Mouse (Mus musculus): ENCODE data around the gene Myof.

Gene Myof

DNA sequence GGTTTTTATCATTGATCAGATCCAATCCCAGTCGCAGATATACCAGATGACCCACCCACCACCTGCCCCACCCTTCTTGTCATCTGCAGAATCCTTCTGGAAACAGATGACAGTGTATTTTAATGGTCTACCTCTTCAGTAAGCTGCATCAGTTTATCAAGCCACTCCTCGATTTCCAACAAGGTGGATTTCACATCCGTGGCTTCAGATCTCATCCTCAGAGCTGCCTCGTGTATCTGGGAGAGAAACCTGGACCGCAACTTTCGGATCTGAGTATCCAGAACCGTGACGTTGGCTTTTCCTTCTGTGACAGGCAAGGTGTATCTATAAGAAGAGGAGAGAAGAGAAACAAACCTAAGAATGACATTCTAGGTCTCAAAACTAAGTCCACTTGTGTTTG lies 89.1 kb downstream of the Myof start:
- DNase-seq (ENCODE audit: low read depth) = no peak

DNA sequence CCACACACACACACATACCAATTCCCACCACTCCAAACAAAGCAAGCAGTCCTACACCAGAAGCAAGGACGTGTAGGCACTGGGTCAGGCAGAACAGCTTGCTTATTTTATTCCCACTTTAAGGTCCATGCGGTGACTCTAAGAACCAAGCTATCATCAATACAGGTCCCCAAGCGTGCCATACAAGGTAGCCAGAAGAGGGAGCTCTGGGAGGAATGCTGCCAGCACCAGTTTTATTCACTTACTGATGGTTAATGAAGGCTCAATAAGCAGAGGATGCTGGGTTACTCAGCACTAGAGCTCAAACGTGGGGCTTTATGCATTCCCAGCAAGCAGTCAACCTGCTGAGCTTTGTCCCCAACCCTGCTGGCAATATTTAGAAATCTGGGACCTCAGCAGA lies 96.7 kb downstream of the Myof start:
- DNase-seq (ENCODE audit: low read depth) = no peak

DNA sequence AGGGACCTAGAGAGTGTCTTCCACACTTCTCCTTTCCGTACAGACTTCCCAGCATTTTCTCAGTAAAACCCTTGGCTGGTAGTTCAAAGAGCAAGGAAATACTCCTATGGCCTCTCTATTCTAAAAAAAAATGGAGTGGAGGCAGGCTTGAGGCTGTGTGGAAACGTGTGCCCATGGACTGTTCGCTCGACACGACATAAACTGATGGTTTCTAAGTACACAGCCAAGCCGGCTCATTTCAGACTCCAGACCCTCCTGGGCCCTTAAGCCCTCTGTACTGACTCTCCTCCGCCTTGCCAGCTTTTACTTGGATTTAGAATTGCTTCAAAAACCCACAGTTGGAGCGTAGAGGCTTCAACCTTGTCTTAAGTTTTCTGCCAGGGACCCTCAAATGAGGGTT lies 97.3 kb downstream of the Myof start:
- DNase-seq (ENCODE audit: low read depth) = no peak

DNA sequence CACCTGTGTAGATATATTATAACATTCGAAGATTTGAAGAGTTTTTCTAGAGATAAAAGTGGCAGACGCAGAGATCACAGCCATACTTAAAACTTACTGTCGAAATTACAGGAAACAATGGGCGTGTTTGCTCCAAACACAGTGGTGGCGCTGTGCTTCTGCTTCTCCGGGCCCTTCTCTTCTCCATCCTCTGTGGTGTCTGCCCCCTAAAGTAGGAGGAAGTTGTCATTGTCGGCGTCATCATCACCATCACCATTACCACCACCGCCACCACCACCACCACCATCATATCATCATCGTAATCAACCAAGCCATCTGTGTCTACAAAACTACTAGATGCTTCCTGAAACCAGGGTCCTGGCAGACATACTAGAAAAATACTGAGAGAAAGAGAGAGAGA lies 104.2 kb downstream of the Myof start:
- DNase-seq (ENCODE audit: low read depth) = no peak

DNA sequence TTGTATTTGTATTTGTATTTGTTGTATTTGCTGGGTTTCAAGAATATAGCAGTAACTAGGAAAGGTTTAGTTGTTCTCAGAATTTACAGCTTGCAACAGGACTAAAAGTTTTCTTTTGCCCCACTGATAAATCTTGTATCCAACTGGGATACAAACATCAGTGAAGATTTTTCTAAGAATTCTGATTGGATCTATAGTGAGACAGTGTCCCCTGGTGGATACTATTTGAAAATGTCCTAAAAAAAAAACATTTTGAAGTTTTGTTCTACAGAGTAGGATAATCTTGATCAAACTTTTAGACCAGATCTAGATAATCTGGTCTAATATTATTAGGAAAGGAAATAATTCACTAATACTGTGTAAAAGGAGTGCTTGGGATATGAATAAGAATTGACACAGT lies 106.3 kb downstream of the Myof start:
- DNase-seq (ENCODE audit: low read depth) = no peak

DNA sequence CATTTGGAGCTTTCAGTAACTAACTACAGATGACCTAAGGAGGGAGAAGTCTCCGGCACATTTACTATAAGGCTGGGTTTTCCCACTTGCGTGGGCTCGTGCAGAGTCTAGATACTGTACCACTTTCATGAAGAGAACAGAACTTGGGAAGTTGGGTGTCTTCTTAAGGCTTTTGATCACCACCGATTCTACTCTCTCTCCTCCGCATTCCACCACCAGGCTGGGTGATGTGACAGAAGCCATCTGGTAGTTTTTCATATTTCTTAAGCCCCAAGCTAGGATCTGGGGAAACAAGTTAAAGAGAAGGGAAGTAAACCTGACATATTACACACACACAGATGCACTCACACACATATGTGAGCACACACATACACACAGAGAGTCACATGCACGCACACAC lies 108.7 kb downstream of the Myof start:
- no peak for DNase-seq (ENCODE audit: low read depth)

DNA sequence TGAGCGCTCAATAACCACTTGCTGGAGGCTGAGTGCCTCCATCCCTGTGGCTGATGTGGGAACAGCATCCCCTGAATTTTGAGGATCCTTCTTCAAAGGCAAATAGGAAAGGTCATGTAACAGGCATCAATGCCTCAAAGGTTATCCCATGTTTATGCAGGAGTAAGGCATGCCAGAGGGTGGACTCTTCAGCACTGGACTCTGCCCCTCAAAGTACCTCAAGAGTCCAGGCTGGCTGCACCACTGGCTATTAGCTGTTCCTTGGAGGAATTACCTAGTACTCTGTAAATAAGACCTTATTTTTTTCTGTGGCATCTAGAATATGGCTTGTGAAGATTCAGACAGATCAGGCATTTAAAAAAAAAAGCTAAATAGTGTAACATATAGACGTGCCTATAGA lies 111.2 kb downstream of the Myof start:
- no peak for DNase-seq (ENCODE audit: low read depth)

DNA sequence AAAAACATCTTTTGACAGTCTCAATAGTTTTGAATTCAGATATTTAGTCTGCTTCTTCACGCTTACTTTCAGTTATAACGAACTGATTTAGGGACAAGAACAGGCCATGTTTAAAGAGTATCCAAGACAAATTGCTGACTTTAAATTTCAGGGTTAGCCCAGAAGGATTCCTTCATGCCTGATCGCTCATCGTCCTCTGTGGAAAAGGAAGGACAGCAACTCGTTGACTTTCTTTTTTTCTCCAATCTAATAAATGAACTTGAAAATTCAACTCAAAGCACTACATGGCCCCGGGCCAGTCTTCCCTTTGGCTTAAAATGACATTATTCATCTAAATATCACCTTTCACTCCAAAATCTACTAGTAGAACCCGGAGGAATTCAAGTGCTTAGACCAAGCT lies 115.5 kb downstream of the Myof start:
- no peak for DNase-seq (ENCODE audit: low read depth)

DNA sequence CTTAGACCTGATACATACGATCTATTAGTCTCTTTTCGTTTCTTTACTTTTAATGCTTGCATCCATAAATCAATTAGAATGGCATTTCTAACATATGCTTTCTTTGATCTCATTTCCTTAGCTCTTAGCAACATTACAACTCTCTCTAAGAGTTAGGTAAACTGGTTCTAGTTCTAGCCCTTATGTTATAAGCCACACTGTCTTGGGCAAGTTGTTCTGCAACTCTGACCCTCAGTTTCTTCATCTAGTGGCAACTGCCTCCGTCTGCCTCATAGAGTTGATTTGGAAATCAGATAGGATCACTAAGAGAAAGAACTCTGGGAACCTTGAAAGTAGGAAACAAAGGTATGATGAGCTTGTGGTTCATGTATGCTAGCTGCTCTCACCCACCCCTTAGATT lies 118.1 kb downstream of the Myof start:
- DNase-seq (ENCODE audit: low read depth) = no peak

DNA sequence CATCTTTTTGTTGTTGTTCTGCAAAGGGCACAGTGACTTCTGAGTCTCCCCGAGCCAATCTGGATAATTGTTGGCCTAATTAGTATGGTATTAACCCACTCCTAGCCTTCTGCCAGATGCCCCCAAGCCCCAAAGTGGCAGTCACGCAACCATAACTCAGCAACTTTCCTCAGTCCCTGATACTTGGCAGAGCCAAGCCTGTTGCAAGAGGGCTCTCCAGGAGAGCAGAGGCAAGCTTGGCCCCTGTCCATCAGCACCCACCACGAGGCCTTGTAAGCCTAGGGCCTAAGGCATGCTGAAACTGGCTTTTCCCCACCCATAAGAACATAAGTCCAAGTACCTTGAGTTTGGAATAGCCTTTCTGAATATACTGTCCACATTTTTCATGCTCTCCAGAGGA lies 119.1 kb downstream of the Myof start:
- DNase-seq (ENCODE audit: low read depth) = no peak

DNA sequence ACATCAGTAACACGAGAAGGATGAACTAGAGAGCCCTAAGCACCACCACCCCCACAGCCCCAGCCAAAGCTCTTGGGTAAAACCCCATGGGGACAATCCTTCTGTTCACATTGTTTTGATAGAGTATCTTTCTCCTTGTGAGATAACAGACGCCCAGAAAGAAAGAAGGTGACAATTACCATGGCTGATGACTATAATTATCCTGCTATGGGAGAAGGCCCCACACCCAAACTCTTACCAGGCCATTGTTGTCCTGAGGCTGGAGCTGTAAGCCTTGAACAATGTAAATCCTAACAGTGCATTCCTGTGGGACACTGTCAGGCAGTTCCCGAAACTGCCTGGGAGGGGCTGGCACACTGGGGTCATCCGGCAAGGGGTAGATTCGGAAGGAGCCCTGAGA lies 122.3 kb downstream of the Myof start:
- DNase-seq (ENCODE audit: low read depth) = no peak

DNA sequence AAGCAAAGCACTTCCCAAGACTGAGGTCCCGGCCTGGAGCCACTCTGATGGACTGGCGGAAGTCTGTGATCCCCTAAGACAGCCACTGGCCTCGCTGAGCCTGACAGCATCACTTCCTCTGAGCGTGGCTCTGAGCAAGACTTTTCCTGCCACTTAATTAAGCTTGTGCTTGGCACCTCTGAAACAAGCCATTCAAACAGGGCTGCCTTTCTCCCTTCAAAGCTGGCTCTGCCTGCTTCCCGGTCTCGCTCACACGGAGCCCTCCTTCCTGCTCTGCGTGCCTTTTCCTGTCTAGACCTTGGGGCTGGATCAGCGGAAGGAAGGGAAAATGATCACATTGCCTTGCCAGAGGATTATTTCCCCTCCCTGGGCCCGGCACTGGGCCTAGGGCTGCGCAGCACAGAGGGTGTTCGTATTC lies 124.9 kb downstream of the Myof start:
- DNase-seq (ENCODE audit: low read depth) = no peak

DNA sequence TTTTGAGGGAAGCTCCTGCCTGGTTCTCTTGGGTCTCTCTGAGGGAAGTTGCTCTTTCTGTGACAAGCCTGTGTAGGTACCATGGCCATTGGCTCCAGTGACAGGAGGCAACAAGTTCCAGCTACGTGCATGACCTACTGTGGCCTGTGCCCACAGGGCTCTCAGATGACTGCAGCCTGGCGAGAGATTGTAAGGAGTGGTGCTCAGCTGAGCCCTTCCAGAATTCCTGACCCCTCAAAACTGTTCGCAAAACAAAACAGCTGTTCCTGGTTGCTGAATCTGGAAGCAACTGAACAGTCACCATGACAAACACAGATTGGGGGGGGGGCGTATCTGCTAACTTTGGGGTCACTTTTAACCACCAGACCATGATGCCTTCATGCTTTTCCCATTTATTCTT lies 129.1 kb downstream of the Myof start:
- no peak for DNase-seq (ENCODE audit: low read depth)

DNA sequence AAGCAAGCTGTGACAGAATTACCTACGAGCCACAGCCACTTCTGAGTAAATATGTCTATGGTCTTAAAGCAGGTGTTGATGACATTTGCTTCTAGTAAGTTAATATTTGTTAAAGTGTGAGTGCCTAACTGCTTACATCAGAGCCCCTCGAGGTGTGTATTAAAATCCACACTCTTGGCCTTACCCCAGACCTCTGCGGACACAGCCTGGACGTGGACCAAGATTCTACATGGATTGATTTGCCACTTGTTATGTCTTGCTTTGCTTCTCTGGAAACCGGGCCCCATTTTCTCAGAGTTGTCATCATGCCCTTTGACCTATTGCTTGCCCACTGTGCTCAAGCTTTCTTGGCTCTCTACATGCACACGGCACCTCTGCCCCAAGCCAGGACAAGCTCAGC lies 130.9 kb downstream of the Myof start:
- DNase-seq (ENCODE audit: low read depth) = no peak

DNA sequence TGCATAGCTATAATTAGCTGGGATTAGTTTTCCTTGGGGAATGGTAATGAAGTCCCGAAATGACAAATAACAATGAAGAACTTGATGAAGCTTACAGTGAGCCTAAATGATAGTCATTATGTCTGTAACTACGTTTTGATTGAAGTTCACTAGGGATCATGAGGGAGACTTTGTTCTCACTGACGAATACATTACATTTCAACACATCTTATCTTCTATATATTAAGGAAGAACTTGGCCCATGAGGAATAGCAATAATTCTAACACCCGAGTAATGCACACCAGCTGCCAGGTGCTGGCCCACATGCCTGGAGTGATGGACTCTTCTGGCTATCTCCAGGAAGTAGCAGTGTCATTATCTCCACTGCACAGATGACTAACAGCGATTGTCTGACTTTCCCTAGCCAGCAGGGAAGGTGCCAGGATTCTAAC lies 133.5 kb downstream of the Myof start:
- DNase-seq (ENCODE audit: low read depth) = no peak

DNA sequence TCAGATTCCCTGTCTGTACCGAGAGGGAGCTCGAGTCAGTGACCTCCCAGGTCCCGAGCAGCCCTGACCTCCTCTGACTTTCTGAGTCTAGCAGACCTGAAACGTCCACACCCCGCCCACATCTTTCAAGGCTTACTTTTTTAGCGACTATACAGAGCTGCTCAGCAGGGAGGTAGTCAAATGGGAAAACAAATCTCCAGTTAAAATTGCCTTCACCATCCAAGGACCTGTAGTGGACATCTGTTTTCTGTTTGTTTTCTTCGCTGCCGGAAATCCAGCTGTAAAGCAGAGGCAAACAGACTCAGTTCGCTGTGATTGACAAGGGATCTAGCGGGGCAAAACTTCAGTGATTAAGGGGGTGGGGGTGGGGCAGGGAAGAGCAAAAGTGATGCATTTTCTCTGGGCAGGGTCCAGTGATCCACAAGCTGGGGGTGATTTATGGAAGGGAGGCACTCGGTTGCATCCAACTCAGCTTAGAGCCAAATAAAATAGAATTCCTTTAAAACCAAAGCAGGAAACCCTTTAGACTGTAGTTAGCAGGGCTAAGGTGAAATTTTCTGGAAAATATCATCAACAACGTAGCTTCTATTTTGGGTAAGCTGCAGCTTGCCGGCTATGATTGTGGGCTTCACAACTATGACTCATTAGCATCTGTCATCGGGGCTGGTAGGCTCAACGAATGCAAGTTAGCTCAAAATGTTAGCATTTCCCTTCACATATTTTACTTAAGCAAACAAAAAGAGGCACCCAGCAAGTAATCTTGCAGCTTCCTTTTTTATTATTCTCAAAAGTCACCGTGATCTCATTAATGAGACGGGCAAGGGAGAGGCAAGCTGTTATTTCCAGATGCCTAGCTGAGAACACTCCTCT lies 135.7 kb downstream of the Myof start:
- DNase-seq (ENCODE audit: low read depth) = no peak

DNA sequence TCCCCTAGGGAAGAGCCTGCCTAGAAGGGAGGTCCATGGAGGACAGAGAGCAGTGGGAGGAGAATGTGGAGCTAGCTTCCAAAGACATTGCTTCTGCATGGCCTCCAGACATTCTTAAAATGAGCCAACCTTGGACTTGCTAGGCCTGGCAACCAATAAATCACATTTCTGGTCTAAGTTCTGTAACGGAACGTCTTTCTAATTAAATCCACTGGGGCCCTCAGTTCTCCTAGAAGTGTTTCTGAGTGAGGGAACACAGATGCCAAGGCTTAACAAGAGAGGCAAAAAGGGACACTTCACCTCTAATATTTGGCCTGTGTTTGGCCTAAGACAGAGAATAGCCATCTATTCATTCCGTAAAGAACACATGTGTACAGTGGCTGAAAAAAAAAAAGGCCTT lies 136.5 kb downstream of the Myof start:
- DNase-seq (ENCODE audit: low read depth) = no peak

DNA sequence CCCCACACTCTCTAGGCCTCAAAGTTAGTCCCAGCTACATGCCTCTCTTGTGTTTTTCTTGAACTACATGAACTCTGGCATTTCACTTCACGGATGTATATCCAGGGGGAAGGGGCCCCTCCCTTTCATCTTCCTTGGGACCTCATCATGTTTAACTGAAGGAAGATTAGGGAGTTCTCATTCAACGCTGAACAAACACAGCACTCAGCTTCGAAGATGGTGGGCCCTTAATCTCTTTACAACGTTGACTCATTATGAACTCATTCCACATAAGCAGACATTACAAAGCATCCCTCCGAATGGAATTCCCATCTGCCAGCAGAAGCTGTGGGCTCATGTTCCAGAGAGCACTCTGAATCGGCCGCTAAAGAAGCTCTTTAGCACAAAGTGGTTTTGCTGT lies 147.3 kb downstream of the Myof start:
- no peak for DNase-seq (ENCODE audit: low read depth)

DNA sequence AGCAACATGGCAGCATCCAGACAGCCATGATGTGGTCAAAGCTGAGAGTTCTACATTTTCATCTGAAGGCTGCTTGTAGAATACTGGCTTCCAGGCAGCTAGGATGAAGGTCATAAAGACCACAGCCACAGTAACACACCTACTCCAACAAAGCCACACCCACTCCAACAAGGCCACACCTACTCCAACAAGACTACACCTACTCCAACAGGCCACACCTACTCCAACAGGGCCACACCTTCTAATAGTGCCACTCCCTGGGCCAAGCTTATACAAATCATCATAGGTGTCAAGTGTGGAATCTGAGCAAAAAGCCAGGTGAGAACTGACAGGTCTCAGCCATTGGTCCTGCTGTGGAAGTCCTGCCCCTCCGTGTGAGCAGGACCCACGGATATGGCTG lies 152.4 kb downstream of the Myof start:
- DNase-seq (ENCODE audit: low read depth) = no peak

DNA sequence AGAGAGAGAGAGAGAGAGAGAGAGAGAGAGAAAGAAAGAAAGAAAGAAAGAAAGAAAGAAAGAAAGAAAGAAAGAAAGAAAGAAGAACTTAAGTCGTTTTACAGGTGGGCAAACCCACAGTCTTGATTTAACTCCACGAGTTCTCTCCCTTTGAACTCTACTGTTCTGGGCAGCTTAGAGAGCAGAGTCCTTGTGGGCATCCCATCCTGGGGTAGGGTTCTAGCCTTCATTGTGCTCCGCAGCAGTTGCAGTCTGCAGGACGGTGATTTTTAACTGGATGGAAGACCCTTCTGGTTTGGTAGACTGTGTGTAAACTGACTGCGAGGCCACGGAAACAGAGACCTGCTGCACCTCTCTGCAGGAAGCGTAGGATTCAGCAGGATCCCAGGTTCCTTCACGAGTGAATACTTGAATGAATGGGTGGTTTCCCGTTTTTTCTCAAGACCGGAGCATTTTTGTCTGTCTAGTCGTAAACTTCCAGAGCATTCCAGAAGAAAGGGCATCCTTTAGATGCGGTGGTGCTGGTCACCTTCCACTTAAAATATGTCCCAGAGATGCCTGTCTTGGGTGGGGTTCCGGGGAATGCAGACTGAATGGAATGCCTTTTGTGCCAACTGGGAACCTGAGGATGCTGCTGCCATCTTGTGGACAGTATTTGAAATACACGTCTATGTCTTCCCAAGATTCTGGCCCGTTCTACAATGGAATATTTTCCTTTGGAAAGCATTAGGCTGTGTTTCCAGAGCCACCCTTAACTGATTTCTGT lies 156.8 kb downstream of the Myof start:
- peak; percentile 18 for DNase-seq (ENCODE audit: low read depth)

DNA sequence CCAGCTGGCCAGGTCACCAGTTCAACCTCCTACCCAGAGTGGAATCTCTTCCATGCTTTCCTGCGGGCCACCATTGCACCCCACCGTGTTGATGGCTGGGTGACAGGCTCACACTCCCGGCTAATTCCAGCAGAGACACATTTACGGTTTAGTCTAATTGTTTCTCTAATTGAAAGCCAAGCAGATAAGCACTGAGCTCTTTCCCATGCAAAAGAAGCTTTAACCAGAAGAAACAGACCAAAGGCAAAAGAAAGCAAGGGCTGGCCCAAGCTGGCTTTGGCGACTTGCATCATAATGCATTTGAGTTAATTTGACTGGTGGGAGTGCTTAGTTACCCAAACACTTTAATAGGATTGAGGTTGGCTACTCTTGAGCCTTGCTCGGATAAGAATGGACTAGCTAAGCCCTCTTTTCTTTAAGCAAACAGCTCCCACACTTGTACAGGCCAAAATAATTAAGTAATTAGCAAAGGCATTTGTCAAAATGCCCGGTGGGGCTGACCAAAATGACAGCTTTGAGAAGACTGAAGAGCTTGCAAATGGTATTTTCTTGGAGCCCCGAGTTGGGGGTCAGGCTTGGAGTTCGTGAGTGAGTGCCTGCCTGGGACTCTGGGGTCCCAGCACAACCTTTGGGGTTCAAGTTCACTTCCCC lies 161.8 kb downstream of the Myof start:
- no peak for DNase-seq (ENCODE audit: low read depth)

DNA sequence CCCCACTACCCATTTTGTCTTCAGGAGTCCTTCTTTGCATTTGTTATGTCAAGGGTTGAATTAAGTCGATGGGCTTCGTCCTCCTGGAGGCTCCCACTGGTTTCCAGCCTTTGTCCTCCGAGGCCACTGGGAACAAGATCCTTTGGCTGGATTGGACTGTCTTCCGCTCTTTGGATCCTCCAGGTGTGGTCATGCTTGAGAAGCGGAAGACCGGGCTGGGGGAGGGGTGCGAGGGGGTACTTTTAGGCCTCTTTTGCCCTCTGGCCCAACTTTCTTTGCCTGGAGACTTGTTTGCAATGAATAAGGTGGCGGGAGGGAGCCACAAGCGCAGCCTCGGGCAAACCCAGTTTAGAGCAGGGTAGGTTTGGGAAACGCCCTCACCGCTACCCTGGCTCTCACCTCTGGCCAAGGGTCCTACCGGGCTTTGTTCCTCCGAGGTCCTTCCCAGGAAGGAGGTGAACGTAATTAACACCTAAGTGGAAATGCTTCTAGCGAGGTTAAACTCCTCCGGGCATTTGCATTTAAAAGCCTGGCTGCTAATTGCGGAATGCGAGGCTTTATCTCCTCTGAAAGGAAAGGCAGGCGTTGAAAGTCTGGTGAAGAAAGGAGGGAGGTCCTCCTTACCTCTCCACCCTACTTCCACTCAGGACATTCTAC lies 165.7 kb downstream of the Myof start:
- DNase-seq (ENCODE audit: low read depth) = no peak
